19 mouse cellular contexts compared by ENCODE assay signal in genomic region chr2:115268247-115268646, GRCm38 (mm10).
A peak's percentile ranks its signal among the peaks of the same experiment; 100 is the strongest.
DNase-seq lines count a peak whose midpoint lies in the region; TF ChIP-seq lines count a peak whose summit lies in the region.
"Had no signal": no experiment of that assay in that cellular context is flagged by ENCODE, and none has a peak within 500 bp of the region (broad histone marks: within the 10 kb centered on the region; RNA-seq: fewer than 3 reads in every experiment).

No protein-coding gene starts in this region.

- no peaks in the 10 kb centered on the region for H3K36me3 ChIP-seq in kidney, adult 2 months (ENCODE audit: control insufficient read depth, insufficient read depth, low read length)
- H3K36me3 ChIP-seq: forebrain, embryonic 12.5 days; heart, embryonic 10.5 days; hindbrain, embryonic 10.5 days; neural tube, embryonic 13.5 days had no signal

- intact Hi-C loops in left cerebral cortex, adult 2 months (cut with DNase I): loop anchor here (2.0 to 10.0 kb wide), 3 partner anchors 416 to 839 kb away; no protein-coding TSS in a partner anchor

- no peak overlapping the region for H3K4me3 ChIP-seq in kidney, adult 2 months (ENCODE audit: insufficient read depth, low read depth, low read length)
- H3K4me3 ChIP-seq in left cerebral cortex, adult 2 months: no peak overlapping the region
- H3K4me3 ChIP-seq: forebrain, embryonic 12.5 days; heart, embryonic 10.5 days; hindbrain, embryonic 10.5 days; neural tube, embryonic 13.5 days had no signal

- no peaks in the 10 kb centered on the region for H3K27me3 ChIP-seq in kidney, adult 2 months (replicated peaks; ENCODE audit: control insufficient read depth, insufficient read depth, low read length)
- H3K27me3 ChIP-seq: forebrain, embryonic 12.5 days; neural tube, embryonic 13.5 days had no signal

- H3K27ac ChIP-seq in kidney, adult 2 months (ENCODE audit: insufficient read depth, low read depth, low read length): no peak overlapping the region
- no peak overlapping the region for H3K27ac ChIP-seq in left cerebral cortex, adult 2 months
- H3K27ac ChIP-seq: forebrain, embryonic 12.5 days; heart, embryonic 10.5 days; hindbrain, embryonic 10.5 days; neural tube, embryonic 13.5 days had no signal

- TF ChIP-seq CTCF in kidney, adult 2 months (conservative IDR thresholded peaks at IDR 0.05; ENCODE audit: insufficient read depth, insufficient read length, low read depth, low read length): no peak
- peak; percentile 50 for TF ChIP-seq CTCF in left cerebral cortex, adult 2 months (IDR thresholded peaks at IDR 0.05)

- H3K4me1 ChIP-seq in kidney, adult 2 months (ENCODE audit: control insufficient read depth, insufficient read depth, low read length): no peaks in the 10 kb centered on the region
- H3K4me1 ChIP-seq: forebrain, embryonic 12.5 days; heart, embryonic 10.5 days; hindbrain, embryonic 10.5 days; neural tube, embryonic 13.5 days had no signal

- peak; percentile 40 for DNase-seq in kidney, adult 2 months
- DNase-seq in kidney, adult 18-20 months: no peak
- DNase-seq in left cerebral cortex, adult 2 months (ENCODE audit: extremely low spot score in 1 of 2, low spot score in 2 of 2): no peak
- DNase-seq in left cerebral cortex, adult 8-10 months (ENCODE audit: low spot score in 2 of 2): no peak
- DNase-seq in NIH3T3 (ENCODE audit: low read depth) (peak; percentile 25), adipocyte (ENCODE audit: low spot score) (peak; percentile 18)
- no peak for DNase-seq in thymus, postnatal 36 days
- DNase-seq: adrenal gland, postnatal 14 days; cerebellum, adult 11-12 months; cerebellum, postnatal 25 days; left cerebral cortex, postnatal 4 days; liver; lung, postnatal 36 days; spleen, adult 18-20 months; thymus, postnatal 4 days had no signal

- WGBS in kidney, adult 2 months: 57% methylated on average over 7 of the region's 7 CpGs

- TF ChIP-seq POLR2A in kidney, adult 2 months (IDR thresholded peaks at IDR 0.05; ENCODE audit: low read depth, low read length): no peak

Comparison
In these comparisons a context has a peak if more than half of its experiments do, and no peak if none do; other contexts are left out.
1. DNase-seq: peak in kidney, adult 2 months (single experiment), NIH3T3 (single experiment) and adipocyte (single experiment); none in kidney, adult 18-20 months (single experiment), left cerebral cortex, adult 2 months (0 of 2), left cerebral cortex, adult 8-10 months (0 of 2) and thymus, postnatal 36 days (0 of 2).